Mouse (Mus musculus) thymus, postnatal 4 days (tissue): ENCODE measurements around the gene Msln.

ENCODE experiments used
- DNase-seq: peaks from one replicate; pipeline ENCODE4 v3.0.0; 2021

Msln gene

DNA sequence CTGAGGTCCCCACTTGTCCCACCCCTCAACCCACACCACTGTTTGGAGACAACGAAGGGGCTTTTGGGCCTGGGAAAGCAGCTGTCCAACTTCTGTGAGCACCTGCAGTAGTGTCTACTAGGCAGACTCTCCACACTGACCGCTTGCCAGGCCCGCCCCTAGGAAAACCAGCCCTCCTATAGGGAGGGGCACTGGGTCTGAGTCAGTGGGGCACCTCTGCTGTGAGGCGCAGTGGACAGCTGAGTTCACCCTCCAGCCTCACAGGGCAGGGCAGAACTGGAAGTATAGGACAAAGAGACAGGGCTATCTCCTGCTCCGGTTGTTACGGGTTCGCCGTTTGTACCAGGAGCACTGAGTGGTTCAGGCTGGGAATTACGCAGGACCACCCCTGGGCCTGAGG lies at the start of gene Msln:
Gene Msln (minus strand): TSS at position 138 of the 400 bp plus-strand sequence.
- no peak for DNase-seq

DNA sequence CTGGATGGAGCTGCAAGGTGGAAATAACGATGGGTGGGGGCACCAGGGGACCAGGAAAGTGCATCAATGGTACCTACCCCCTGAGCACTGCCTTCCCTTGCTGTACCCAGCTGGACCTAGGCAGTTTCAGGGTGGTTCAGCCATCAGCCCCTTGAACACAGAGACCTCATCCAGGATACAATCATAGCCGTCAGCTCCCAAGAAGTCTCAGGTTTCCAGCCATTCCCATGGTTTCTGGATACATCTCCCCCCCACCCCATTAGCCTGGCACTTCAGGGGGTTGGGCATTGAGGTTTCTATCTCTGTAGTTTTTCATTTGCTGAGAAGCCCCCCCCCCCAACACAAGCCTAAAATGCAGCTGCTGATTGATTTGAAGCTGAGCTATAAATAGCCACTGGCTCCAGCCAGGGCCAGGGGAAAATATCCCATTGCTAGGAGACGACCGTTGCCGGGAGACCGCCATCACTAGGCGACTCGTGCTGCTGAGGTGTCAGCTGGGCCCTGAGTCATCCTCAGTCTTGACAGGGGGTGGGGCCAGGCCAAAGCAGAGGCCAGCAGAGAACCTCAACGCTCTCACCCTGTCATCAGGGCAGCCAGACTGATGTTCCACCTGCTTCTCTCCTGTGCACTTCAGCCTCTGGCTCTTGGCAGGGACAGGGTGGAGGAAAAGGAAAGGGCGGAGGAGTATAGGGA lies 48.8 kb upstream of the Msln start:
- no peak for DNase-seq

DNA sequence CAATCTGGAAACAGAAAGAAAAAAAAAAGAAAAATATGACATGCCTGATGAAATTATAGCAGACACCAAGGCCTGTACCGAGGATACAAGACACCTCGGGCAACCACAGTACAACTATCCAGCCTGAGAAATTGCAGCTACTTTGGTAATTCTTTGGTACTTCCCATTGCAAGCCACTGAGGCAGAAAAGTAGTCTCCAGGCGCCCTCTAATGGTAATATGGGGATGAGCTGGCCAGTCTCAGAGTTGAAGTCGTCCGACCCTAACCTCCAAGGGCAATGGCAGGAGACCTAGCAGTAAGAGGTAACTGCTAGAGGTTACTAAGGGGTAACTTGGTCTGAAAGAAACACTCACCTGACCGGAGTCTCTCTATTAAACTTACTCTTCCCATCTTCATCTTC lies 46.9 kb upstream of the Msln start:
- peak; percentile 73 for DNase-seq

DNA sequence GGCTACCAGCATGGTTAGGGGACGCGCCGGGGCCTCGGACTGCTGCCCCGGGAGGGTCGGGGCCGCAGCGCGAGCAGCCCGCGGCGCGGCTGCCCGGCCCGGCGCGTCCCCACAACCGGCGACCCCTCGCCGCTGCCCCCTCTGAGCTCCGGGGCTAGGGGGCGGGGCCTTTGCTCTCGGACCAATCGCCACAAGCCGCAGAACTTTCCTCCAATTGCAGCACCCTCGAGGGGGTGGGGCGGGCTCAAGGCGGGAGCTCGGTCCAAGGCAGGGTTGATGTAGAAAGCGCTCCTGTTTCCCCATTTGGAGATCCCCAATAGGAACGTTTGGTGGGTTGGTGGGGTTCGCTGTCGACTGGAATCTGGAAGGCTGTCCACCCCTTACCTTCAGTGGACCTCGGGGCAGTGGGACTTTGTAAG lies 42.8 kb upstream of the Msln start, which contains the start of gene Metrn:
Gene Metrn (minus strand): TSS at position 186 of the 419 bp plus-strand sequence.
- DNase-seq, result peak; percentile 97

- DNase-seq, result peak; percentile 59
Measured at GRCm38 (mm10) chr17:25796211-25796771, 42.1 kb upstream of the Msln start.

DNA sequence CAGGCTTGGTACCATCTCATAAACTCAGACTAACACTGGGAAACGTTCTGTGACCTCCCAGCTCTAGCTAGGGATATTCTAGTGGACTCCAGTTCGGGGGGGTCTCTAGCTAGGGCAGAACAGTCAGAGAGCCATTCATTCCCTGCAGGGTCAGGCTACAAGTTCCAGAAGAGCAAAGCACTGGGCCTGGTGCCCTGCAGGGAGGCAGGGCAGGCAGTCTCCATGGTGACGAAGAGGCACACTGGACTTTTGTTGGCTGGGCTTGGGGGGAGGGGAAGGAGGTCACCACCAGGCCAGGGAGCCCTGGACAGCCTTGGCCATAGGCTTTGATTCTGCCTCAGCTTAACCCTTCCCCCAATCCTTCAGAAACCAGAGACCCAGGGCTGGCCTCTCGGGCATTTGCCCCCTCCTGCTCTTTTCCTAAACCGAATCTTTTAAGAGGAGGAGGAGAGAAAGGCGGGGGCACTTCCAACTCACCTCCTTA lies 41.5 kb upstream of the Msln start, which contains the start of gene AC134908.4:
Gene AC134908.4 (minus strand): TSS at position 51 of the 484 bp plus-strand sequence.
- DNase-seq, result no peak

- DNase-seq, result no peak
Measured at GRCm38 (mm10) chr17:25794998-25795397, 40.8 kb upstream of the Msln start.

- no peak for DNase-seq
Measured at GRCm38 (mm10) chr17:25794197-25794596, 40.0 kb upstream of the Msln start.

DNA sequence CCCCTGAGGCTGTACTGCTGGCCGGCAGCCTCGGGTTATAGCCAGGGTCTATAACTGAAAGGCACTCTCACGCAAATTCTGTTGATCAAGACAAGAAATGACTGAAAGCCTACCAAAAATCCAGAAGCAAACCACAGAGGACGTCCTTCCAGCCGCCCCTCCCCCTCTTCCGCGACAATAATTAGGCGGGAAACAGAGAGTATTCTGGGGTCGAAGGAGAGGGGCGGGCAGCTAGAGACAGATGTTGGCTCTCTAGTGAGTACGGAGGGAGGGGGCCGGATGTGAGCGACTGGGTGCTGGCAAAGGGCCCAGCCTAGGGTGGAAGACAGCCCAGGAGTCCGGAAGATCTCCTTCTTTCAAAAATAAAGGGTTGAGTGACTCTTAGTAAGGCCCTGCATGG lies 38.4 kb upstream of the Msln start, which contains the start of gene Fam173a:
Gene Fam173a (minus strand): TSS at position 287 of the 400 bp plus-strand sequence.
- peak; percentile 86 for DNase-seq

DNA sequence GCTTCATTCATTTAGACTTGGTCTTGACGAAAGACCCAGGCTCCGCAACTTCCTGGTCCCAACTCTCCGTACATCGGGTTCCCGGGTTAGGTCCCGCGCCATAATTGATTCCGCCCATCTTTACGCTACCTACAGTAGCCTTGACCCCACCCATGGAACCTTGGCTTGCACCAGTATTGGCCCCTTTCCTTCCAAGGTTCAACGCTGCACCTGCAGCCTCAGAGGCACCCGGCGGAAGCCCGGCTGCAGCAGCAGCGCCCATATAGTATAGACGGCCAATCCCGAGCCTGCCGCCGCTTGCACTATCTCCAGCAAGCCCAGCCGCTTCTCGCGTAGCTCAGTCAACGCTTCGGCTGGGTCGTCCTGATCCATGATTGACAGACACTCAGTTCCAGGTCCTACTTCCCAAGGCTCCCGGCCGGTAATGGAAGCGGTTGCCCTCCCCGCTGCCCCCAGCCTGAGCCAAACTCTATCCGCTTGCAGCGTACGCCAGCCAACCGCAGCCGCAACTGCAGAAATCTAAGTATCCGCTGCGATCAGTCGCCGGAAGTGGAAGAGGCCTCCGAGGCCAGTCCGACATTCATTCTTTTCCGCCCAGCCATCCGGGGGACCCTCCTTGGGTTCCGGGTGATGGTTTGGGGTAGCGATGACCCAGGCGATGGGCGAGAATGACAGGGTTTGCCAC lies 37.8 kb upstream of the Msln start:
- DNase-seq, result peak; percentile 89

- DNase-seq, result peak; percentile 70
Measured at GRCm38 (mm10) chr17:25791320-25791842, 37.2 kb upstream of the Msln start.

DNA sequence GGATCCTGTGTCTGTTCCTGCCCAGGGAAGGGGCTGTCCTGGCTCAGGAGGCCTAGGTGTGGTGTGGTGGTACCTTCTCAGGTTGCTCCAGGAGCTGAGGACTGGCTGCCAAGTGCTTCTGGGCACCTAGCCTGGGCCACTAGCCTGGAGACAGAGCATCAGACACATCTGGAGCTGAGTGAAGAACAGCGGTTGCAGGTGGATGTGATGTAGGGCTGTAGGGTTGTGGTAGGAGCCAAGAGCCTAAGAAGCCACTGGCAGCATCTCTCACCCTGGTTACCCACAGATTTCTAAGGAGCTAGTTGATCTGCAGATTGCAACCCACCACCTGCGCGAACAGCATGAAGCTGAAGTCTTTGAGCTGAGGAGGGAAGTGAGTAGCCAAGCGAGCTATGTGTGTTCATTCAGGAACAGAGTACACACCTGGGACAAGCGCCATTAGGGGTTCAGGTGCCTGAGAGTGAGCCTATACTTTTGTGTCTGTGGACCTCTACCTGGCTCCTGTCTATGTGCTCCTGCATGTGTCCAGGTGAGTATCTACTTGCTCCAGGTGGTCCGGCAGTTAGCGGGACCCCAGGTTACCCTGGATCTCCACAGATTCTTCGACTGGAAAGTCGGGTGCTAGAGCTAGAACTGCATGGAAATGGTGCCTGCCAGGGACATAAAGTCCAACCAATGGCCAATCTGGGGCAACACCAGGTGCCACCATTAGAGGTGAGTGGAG lies 32.8 kb upstream of the Msln start:
- no peak for DNase-seq

DNA sequence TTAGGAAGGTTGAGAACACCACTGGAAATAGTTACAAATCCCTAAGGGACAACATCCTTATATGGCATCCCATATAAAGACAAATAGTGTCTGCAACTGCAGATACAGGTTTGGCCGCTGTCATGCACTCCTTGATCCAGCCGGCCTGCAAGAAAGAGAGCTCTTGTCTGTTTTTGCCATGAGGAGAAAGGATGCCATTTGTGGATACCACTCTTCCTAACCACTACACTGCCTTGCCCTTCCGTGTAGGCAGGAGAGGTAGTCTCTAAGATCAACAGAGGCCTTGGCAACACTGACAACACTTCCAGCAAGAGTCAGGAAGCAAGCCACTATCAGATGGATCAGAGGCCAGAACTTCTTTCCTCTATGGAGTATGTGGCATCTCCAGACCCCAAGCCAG lies 32.1 kb upstream of the Msln start, which contains the start of gene Ccdc78:
Gene Ccdc78 (plus strand): TSS at position 301 of the 400 bp plus-strand sequence.
- no peak for DNase-seq

DNA sequence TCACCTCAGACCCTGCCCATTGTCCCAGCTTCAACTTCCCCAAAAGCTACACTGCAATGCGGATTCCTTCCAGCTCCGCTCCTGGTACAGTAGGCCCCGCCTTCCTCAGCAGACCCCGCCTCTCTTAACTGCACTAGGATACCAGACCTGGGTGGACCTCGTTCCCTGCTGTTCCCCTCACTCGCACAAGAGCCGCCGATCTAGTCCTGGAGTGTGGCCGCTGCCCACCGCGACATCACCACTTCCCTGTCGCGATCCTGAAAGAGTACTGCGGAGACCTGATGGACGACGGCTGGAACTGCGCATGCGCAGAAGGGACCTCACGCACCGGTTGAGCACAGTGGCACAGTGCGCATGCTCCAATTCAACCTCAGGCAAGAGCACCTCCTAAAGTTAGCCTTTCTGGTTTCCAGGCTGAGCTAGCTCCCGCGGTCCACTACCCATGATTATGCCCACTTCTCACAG lies 31.1 kb upstream of the Msln start, which contains the start of gene Haghl:
Gene Haghl (minus strand): TSS at position 393 of the 465 bp plus-strand sequence.
- DNase-seq, result peak; percentile 97

- DNase-seq, result no peak
Measured at GRCm38 (mm10) chr17:25783861-25784574, 29.8 kb upstream of the Msln start.

DNA sequence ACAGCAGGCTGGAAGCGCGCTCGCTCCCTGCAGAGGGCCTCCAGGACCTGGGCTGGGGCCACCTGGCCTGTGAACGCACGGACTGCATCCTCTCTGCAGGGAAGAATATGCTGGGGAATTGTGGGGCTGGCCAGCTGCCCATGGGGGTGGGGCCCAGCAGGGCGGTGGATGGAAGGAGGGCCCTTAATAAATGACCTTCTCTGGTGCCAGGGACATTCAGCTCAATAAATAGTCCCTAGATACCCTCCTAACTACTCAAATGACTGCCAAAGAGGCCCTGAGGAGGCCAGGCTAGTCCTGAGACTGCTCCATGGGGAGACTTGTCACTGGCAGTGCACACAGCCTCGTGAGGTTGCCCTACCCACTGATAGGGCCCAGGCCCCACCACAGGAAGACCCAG lies 28.9 kb upstream of the Msln start:
- DNase-seq, result no peak

DNA sequence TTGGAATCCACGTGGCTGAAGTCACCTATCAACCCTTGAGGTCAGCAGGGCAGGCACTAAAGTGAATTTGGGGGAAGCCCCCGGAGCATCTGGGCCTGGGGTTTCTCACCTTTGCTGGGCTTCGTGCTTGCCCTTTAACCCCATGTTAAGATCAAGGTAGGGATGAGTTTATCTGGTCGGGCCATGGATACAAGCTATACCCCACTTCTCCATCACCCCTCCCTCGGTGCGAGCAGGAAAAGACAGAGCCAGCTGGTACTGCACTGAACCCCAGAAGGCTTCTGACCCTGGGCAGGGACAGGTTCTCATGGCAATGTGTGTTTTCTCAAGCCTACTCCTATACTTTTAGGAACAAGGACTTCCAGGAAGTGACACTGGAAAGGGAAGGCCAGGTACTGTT lies 27.2 kb upstream of the Msln start:
- no peak for DNase-seq

- DNase-seq, result no peak
Measured at GRCm38 (mm10) chr17:25777948-25778347, 23.8 kb upstream of the Msln start.

DNA sequence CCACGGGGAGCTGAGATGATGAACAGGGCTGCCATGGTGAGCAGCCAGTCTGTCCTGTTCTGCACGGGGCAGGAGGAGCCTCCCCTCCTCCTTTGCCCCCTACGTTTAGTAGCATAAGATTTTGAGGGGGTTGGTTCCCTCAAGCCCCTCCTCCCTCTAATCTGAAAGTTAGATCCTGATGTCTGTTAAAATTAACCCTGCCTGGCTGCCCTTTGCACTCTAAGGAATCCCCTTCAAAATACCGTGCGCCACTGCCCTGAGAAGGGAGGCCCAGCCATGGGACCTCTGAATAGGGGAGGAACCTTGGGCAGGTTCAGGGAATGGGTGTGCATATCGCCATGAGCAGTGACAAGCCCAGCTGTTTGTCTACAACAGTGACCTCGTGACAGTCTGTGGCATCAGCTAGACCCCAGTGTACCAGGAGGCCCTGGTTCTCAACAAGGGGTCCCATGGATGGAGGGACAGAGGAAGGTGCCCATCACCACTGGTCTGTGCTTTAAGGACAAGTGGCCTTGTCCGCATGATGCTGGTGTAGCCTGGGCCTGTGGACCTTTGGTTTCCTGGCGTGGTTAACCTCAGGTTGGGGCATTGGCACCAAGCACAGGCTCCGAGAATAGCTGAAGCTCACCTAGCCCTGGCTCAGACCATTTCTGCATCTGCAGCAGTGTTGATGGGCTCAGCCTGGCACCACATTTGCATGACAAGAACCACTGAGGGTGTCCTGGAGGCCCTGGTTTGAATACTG lies 21.3 kb upstream of the Msln start:
- DNase-seq, result no peak

GRCm38 (mm10) chr17:25773549-25774120 lies 19.5 kb upstream of the Msln start, which contains the start of gene Narfl:
Gene Narfl, plus strand, starts transcription at chr17:25773776.
- DNase-seq, result peak; percentile 99
